Mouse (Mus musculus) G1E (cell line): Measurements from ENCODE around the gene Cyth4.

Experiments
- CTCF ChIP-seq: IDR thresholded peaks from 2 replicates; pipeline ENCODE4 v1.5.1; 2012; ENCODE audit warnings: low read depth, low read length, inconsistent platforms, mixed read lengths
- GATA1 ChIP-seq: IDR thresholded peaks from 2 replicates; pipeline ENCODE4 v1.6.1; 2012; ENCODE audit warnings: borderline replicate concordance, low read length, inconsistent platforms, mixed read lengths
- GATA2 ChIP-seq: IDR thresholded peaks from 2 replicates; pipeline ENCODE4 v1.6.1; 2012; ENCODE audit warnings: low read depth, low read length, inconsistent platforms, borderline replicate concordance
- TAL1 ChIP-seq: conservative IDR thresholded peaks from 2 replicates; pipeline ENCODE4 v1.6.1; 2012; ENCODE audit warnings: low read depth, low read length, inconsistent platforms, mixed read lengths

DNA sequence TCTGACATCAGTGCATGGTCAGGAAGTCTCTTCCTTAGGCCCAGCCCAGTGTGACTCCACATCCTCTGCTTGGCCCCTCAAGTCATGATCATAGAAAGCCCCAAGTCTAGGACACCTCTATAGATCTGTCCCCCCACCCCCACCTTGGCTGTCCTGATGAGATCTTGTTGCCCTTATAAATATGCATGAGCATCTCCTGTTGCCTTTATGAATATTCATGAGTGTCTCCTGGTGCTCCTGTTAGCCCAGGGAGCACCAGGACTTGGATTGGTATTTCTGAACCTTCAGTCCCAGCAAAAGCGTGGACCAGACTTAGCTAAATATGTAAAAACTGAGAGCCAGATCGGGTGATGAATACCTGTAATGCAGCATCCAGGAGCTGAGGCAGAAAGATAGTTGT lies 35.5 kb downstream of the Cyth4 start:
- TF ChIP-seq CTCF = no peak
- no peak for TF ChIP-seq GATA1
- TF ChIP-seq GATA2 = no peak
- TF ChIP-seq TAL1 = no peak
